Mouse (Mus musculus): ENCODE results near the gene Gm21987.

DNA sequence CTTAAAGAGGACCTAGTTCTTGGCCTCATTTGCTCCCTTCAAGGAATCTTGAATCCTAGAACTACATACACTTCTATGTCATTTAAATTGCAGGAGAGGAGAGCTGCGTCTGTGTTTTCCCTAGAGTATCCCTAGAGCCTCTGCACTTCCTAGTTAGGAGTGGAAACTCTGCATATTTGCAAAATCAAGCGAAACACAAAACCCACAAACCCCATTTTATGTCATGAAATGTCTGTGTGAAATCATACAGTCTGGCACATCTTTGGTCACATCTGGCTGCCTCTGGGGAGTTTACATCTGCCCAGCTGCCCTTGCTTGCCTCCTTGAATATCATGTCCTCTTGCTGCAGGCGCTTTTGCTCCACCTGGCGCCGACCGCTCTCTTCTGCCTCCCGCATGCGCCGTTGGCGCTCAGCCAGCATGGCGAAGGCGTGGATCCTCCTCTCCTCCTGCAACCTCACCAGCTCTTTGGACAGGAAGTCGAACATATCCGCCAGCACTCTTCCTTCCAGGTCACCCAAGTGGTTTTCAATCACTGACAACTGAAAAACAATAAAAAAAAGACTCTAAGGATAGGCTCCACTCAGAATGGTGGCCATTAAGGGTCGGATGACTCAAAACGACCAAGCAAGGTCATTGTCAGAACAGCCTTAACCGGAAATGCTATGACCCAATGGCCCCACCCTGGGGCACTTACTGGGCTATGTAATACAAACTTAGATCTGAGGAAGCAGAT, 42.2 kb upstream of the Gm21987 start:
- TF ChIP-seq POLR2A (IDR thresholded peaks at IDR 0.05; ENCODE audit: low read depth, low read length), result peak; percentile 81
- peak in 1 of 2 experiments; percentile 58; a peak in 2 of 4 replicates for TF ChIP-seq CTCF (conservative IDR thresholded peaks at IDR 0.05 in 1 of 2, IDR thresholded peaks at IDR 0.05 in 1 of 2; ENCODE audit: low read depth in 2 of 2, low read length in 2 of 2)
- TF ChIP-seq POLR2AphosphoS2 (IDR thresholded peaks at IDR 0.05; ENCODE audit: low read depth, low read length), result no peak
- peak; percentile 39; the same call in 1 of the 2 replicates for TF ChIP-seq NELFE (IDR thresholded peaks at IDR 0.05; ENCODE audit: low read depth, low read length)
- TF ChIP-seq ELF1 (IDR thresholded peaks at IDR 0.05; ENCODE audit: low read depth, low read length), result peak; percentile 83
- TF ChIP-seq MAX (IDR thresholded peaks at IDR 0.05; ENCODE audit: low read length), result peak; percentile 93

Measured in CH12.LX (cell line).